Mouse (Mus musculus) limb, embryonic 11.5 days (tissue): ENCODE measurements around the gene Tmem37. TPM values are rescaled to one million over a fixed set of nuclear protein-coding genes. Genes with fewer than 3 reads are reported as not detected.

Experiments used
- ATAC-seq: fragments of 200-750 bp; cut with Nextera tagmentation; 2 replicates; pipeline ENCODE4 v1.8.0; 2017; ENCODE audit warnings: low read depth; ENCODE audit not compliant: insufficient number of reproducible peaks, low FRiP score, low TSS enrichment
- DNase-seq: peaks from one replicate; pipeline ENCODE4 v3.0.0-alpha.2; 2015; ENCODE audit warnings: low spot score
- H3K27ac ChIP-seq: fragments of 300-500 bp; sonication (generic); replicated peaks from 2 replicates; pipeline ENCODE4 v1.5.1; 2014; ENCODE audit warnings: low read depth, mild to moderate bottlenecking, low read length
- H3K27me3 ChIP-seq: fragments of 300-500 bp; sonication (generic); 2 replicates; pipeline ENCODE4 v1.6.1; 2014; ENCODE audit warnings: mild to moderate bottlenecking, low read length, mixed read lengths; ENCODE audit not compliant: control insufficient read depth, insufficient read depth
- H3K36me3 ChIP-seq: fragments of 300-500 bp; sonication (generic); 2 replicates; pipeline ENCODE4 v1.6.1; 2014; ENCODE audit warnings: mild to moderate bottlenecking, low read length, moderate library complexity, mixed read lengths; ENCODE audit not compliant: control insufficient read depth, insufficient read depth
- H3K4me1 ChIP-seq: fragments of 300-500 bp; sonication (generic); 2 replicates; pipeline ENCODE4 v1.6.1; 2014; ENCODE audit warnings: low read length, mixed read lengths; ENCODE audit not compliant: control insufficient read depth, insufficient read depth
- H3K4me2 ChIP-seq: fragments of 300-500 bp; sonication (generic); 2 replicates; pipeline ENCODE4 v1.6.1; 2014; ENCODE audit warnings: low read depth, mild to moderate bottlenecking, moderate library complexity; ENCODE audit not compliant: severe bottlenecking
- H3K4me3 ChIP-seq: fragments of 300-500 bp; sonication (generic); 2 replicates; pipeline ENCODE4 v1.5.1; 2014; ENCODE audit warnings: low read depth, low read length
- H3K9ac ChIP-seq: fragments of 300-500 bp; sonication (generic); 2 replicates; pipeline ENCODE4 v1.6.1; 2014; ENCODE audit warnings: mild to moderate bottlenecking, low read length
- H3K9me3 ChIP-seq: fragments of 300-500 bp; sonication (generic); 2 replicates; pipeline ENCODE4 v1.6.1; 2016; ENCODE audit warnings: low read length; ENCODE audit not compliant: control insufficient read depth
- WGBS: fragments of 180-500 bp; shearing (Covaris S2); extraction: QIAGEN DNeasy Blood & Tissue Kit; methylation state at CpG from one replicate; pipeline ENCODE4 v1.1.7; 2014; 5-methylcytosine and 5-hydroxymethylcytosine counted together
- polyA plus RNA-seq: library from polyadenylated mRNA; unstranded; fragments of >200 nt; fragmentation: Nextera tagmentation; extraction: Ambion mirVana; gene quantifications from 2 replicates; pipeline ENCODE4 v1.2.1, GENCODE M21; 2014

Tmem37 gene
- polyA plus RNA-seq, 1 experiment from 2014 or later, result 2.5 TPM

GRCm38 (mm10) chr1:120116106-120116505 is 42.2 kb upstream of the Tmem37 start:
- Histone ChIP-seq H3K9ac (no peak overlapping the region), H3K4me2 (no peak overlapping the region), H3K4me3 (no peak overlapping the region), H3K27me3 (no peaks in the 10 kb centered on the region), H3K4me1 (peaks cover 7% of the 10 kb centered on the region), H3K27ac (no peak overlapping the region; the same call in 1 of the 2 replicates), H3K36me3 (peaks cover 27% of the 10 kb centered on the region), H3K9me3 (no peaks in the 10 kb centered on the region)
- 88% methylated on average over 11 of the region's 11 CpGs for WGBS
- DNase-seq (no peak), ATAC-seq (no peak)

DNA sequence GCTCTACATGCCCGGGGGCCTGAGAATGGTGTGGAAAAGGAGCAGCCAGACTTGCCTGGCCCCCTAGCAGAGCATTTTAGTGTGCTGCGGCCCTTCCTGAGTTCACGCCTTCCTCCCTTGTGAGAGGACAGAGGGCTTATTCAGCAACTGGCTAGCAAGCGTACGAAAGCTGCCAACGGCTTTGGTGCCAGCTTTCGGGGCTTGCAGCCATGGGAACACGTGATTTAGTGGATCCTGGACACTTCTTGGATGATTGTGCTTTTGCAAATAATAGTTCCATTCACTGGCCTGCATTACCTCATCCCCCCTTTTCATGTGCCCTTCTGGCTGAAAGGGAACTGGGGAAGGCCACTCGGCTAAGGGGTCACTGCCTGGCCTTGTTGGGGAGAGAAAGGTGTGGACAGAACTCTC is 41.8 kb upstream of the Tmem37 start:
- Histone ChIP-seq H3K27ac (no peak overlapping the region; the same call in 1 of the 2 replicates), H3K4me2 (no peak overlapping the region), H3K9me3 (no peaks in the 10 kb centered on the region), H3K27me3 (no peaks in the 10 kb centered on the region), H3K4me1 (peaks cover 7% of the 10 kb centered on the region), H3K36me3 (peaks cover 27% of the 10 kb centered on the region), H3K9ac (no peak overlapping the region), H3K4me3 (no peak overlapping the region)
- ATAC-seq, result no peak
- WGBS, result 87% methylated on average over 9 of the region's 9 CpGs
- DNase-seq, result no peak

DNA sequence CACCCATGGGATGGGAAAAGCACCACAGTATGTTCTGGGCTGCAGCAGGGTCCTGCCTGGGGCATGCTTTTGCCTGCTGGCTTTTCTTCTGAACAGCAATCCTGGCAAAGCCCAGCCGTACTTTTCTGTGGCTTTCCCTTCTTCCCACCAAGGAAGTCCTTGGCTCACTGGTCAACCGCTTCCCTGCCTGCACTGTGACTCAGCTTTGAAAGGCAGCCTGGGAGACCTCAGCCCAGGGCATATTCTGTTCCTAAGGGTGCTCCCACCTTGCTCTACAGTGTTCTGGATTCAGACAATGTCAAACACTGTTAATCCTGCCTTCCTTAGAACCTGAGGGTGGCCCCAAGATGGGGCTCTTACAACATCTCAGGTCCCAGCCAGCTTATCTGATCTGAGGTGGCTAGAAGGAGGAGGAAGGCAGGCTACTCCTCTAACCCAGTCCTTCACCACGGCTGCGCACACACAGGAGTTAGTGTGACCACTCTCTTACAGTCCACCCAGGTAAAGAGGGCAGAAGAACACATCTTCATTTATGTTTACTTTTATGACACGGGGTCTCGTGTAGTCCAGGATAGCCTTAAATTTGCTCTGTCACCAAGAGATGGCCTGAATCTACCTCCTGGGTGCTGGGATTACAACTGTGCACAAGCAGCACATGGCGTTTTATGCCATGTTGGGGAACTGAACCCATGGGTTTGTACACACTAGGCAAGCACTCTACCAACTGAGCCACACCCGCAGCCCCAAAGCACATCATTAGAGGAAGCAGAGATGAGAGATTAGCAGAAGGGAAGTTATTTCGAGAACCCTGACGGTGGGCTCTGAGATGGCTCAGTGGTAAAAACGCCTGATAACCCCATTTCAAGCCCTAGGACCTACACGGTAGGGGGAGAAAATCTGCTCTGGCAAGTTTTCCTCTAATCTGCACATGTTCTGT is 38.6 kb upstream of the Tmem37 start:
- WGBS, result 90% methylated on average over 12 of the region's 12 CpGs
- ATAC-seq, result no peak
- H3K36me3 ChIP-seq, result peaks cover 27% of the 10 kb centered on the region

GRCm38 (mm10) chr1:120111766-120112165 is 37.9 kb upstream of the Tmem37 start:
- Histone ChIP-seq H3K4me1 (no peaks in the 10 kb centered on the region), H3K9ac (no peak overlapping the region), H3K9me3 (no peaks in the 10 kb centered on the region), H3K27ac (no peak overlapping the region), H3K4me3 (no peak overlapping the region), H3K36me3 (peaks cover 25% of the 10 kb centered on the region), H3K4me2 (no peak overlapping the region), H3K27me3 (no peaks in the 10 kb centered on the region)
- DNase-seq (no peak), ATAC-seq (no peak)
- WGBS, result 89% methylated on average over 8 of the region's 8 CpGs

More for the DNA sequence above, 38.6 kb upstream of the Tmem37 start:
- no peak for DNase-seq
- no peak overlapping the region for H3K27ac ChIP-seq
- no peaks in the 10 kb centered on the region for H3K4me1 ChIP-seq
- no peak overlapping the region for H3K9ac ChIP-seq
- no peaks in the 10 kb centered on the region for H3K27me3 ChIP-seq
- no peaks in the 10 kb centered on the region for H3K9me3 ChIP-seq
- no peak overlapping the region for H3K4me3 ChIP-seq
- H3K4me2 ChIP-seq, result no peak overlapping the region; the same call in 1 of the 2 replicates

DNA sequence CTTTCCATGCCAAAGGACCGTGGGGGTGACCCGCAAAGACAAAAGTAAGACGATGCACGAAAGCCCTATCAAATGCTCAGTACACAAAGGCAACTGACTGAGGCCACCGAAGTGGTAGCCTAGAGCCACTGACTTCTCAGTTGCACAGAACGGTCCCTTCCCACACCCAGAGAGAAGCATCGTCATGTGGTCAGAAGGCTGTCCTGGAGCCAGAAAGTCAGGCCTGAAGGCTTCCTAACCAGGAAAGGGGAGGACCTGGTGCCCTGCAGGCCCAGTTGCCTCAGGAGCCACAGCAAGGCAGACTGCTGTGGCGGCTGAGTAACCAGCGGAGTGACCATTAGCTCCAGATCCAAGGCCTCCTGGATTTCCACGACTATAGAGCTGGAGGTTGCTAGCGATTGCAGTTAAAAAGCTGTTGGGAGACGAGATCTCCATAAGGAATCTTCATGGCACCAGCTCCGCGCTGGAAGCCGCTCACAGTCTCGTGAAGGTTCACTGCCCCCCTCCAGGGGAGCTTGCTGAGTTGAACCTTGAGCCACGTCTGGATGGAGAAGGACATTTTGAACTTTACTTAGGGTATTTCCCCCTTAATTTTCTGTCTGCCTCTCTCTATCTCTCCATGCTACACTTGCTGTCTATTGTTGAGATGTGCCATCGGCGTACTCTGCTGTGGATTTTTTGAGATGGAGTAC is 36.0 kb upstream of the Tmem37 start:
- H3K9ac ChIP-seq, result no peak overlapping the region
- no peaks in the 10 kb centered on the region for H3K9me3 ChIP-seq
- no peak overlapping the region for H3K27ac ChIP-seq
- ATAC-seq (no peak), DNase-seq (no peak)
- H3K36me3 ChIP-seq, result peaks cover 11% of the 10 kb centered on the region
- H3K27me3 ChIP-seq, result no peaks in the 10 kb centered on the region
- 90% methylated on average over 19 of the region's 19 CpGs for WGBS
- H3K4me1 ChIP-seq, result no peaks in the 10 kb centered on the region
- H3K4me3 ChIP-seq, result no peak overlapping the region
- no peak overlapping the region for H3K4me2 ChIP-seq

DNA sequence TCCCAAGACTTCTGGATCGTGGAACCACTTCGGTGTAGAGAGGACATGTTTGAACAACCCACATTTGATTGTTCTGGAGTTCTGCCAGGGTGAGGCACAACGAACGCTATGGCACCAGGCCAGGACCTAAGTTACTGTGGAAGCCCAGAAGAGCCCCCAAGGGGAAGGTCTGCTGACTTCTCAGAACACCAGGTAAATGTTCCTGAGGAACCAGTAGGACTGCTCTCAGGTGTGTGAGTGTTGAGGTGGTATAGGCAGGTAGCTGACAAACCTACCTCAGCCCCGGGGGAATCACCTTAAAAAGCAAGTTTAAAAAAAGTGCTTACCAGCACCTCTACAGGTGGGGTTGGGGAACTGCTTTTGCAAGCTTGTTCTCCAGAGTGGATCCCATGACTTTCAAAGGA is 31.7 kb upstream of the Tmem37 start:
- WGBS, result 89% methylated on average over 5 of the region's 5 CpGs
- H3K36me3 ChIP-seq, result no peaks in the 10 kb centered on the region
- no peak overlapping the region for H3K4me2 ChIP-seq
- ATAC-seq (no peak), DNase-seq (no peak)
- H3K4me1 ChIP-seq, result no peaks in the 10 kb centered on the region
- no peak overlapping the region for H3K9ac ChIP-seq
- no peaks in the 10 kb centered on the region for H3K9me3 ChIP-seq
- H3K27me3 ChIP-seq, result no peaks in the 10 kb centered on the region
- no peak overlapping the region for H3K27ac ChIP-seq
- H3K4me3 ChIP-seq, result no peak overlapping the region

GRCm38 (mm10) chr1:120101227-120101609 is 27.3 kb upstream of the Tmem37 start:
- Histone ChIP-seq H3K4me2 (no peak overlapping the region), H3K36me3 (no peaks in the 10 kb centered on the region), H3K27me3 (no peaks in the 10 kb centered on the region), H3K27ac (no peak overlapping the region), H3K4me3 (no peak overlapping the region), H3K9ac (no peak overlapping the region), H3K9me3 (no peaks in the 10 kb centered on the region), H3K4me1 (no peaks in the 10 kb centered on the region)
- ATAC-seq (no peak), DNase-seq (no peak)
- WGBS, result 78% methylated on average over 3 of the region's 3 CpGs

GRCm38 (mm10) chr1:120100456-120101226 is 26.8 kb upstream of the Tmem37 start:
- Histone ChIP-seq H3K27ac (no peak overlapping the region), H3K36me3 (no peaks in the 10 kb centered on the region), H3K4me3 (no peak overlapping the region), H3K4me2 (no peak overlapping the region), H3K9me3 (no peaks in the 10 kb centered on the region), H3K27me3 (no peaks in the 10 kb centered on the region), H3K4me1 (no peaks in the 10 kb centered on the region), H3K9ac (no peak overlapping the region)
- ATAC-seq, result no peak
- WGBS, result 80% methylated on average over 8 of the region's 8 CpGs
- DNase-seq, result no peak
